Mouse (Mus musculus): Measurements from ENCODE around the gene Inpp5d.

Inpp5d gene

GRCm38 (mm10) chr1:87709020-87709419 lies 88.9 kb downstream of the Inpp5d start:
- no peak for DNase-seq (ENCODE audit: low spot score)

- DNase-seq (ENCODE audit: low spot score) = no peak
These were observed 89.7 kb downstream of the Inpp5d start for GRCm38 (mm10) chr1:87709661-87710270.

DNA sequence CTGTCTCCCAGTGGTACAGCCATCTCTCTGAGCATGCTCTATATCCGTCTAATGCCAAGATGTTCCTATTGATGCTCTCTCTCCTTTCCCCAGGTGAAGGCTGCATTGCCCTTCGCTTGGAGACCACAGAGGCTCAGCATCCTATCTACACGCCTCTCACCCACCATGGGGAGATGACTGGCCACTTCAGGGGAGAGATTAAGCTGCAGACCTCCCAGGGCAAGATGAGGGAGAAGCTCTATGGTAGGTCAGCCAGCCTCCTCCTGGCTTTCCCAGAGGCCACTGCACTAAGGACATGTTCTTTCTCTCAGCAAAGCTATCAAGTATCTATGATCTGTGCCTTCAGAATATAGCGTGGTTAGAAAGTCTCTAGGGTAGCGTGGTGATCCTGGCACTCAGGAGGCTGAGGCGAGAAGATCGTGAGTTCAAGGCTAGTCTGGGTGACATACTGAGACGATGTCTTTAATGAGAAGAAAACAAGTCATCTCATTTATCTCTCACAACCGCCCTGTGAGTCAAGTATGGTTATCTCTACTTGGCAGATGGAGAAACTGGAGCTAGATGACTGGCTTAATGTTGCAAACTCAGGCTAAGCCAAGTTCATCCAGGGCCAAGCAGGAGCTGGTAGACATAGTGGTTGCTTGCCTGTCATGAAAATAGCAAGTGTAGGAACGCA lies 92.0 kb downstream of the Inpp5d start:
- DNase-seq (ENCODE audit: low spot score) = no peak

GRCm38 (mm10) chr1:87712614-87712971 lies 92.5 kb downstream of the Inpp5d start:
- DNase-seq (ENCODE audit: low spot score) = no peak

- peak; percentile 15 for DNase-seq (ENCODE audit: low spot score)
These were observed 101.3 kb downstream of the Inpp5d start for GRCm38 (mm10) chr1:87721382-87721781.

DNA sequence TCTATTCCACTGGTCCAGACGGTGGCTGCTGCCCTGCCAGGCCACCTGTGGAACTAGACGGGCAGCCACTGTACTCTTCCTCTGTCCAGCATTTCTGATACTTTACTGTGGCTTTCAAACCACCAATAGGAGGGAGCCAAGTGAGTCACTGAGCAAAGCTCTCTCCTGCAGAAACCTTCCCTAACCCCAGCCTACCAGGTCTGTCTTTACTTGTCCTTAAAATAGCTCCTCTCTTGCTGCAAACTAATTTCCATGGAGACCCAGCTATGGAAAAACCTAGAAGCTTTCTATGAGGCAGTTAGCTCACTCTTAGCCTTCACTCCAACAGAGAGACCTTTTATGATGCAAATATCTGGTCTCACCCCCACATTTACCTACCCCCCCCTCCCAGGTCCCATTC lies 102.0 kb downstream of the Inpp5d start:
- no peak for DNase-seq (ENCODE audit: low spot score)

- DNase-seq (ENCODE audit: low spot score) = no peak
These were observed 103.2 kb downstream of the Inpp5d start for GRCm38 (mm10) chr1:87723351-87723750.

DNA sequence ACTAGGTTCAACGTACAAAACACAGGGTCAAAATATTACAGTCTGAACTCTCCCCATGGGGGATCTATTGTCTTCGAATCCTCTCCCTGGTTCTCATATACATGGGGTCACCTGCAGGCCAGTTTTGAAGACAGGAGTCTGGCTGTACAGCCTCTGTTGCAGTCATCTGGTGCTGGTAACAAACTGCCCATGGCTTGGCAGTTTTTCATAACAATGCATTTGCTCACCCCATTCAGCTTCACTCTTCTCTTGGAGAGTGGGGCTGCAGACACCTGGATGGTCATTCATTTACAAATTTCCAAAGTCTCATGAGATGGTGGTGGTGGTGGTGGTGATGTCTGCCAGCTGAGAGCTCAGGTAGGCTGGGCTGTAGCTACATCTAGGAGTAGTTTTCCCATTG lies 109.0 kb downstream of the Inpp5d start:
- no peak for DNase-seq (ENCODE audit: low spot score)

GRCm38 (mm10) chr1:87729850-87730249 lies 109.7 kb downstream of the Inpp5d start:
- DNase-seq (ENCODE audit: low spot score) = no peak

GRCm38 (mm10) chr1:87730271-87730670 lies 110.2 kb downstream of the Inpp5d start:
- no peak for DNase-seq (ENCODE audit: low spot score)

DNA sequence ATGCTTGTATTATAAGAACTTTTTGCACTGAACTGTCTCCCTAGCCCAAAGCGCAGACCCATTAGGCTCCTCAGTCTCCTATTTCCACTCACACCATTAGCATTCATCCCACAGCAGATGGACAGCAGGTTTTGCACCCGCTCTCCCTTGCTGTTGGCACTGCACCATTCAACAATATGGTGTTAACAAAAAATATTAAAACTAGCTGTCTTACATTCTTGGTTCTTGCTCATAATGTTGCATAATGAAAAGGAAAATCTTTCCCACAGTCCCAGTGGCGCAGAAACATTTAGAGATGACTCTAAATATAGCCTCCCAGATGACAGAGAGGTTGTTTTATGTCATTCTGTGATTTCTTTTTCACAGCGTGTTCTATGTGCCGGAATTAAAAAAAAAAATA lies 113.1 kb downstream of the Inpp5d start:
- DNase-seq (ENCODE audit: low spot score) = no peak

DNA sequence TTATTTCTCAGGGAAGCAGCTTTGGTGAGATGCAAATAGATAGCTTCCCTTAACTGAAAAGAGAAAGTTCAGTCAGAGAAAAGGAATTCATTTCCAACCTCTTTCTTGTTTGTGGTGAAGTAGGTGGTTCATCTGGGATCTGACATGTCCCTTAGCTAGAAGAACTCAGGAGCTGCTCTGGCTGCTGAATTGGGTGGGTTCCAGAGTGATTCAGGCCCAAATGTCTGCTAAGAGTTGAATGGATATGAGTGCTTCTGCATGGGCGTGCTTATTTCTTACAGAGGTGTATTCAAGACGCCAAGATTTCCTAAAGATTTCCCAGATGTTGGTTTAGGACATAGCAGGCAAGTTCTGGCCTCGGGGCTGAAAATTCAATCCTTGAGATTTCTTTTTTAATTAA lies 114.0 kb downstream of the Inpp5d start:
- no peak for DNase-seq (ENCODE audit: low spot score)

- DNase-seq (ENCODE audit: low spot score) = no peak
These were observed 120.6 kb downstream of the Inpp5d start for GRCm38 (mm10) chr1:87740584-87741290.

DNA sequence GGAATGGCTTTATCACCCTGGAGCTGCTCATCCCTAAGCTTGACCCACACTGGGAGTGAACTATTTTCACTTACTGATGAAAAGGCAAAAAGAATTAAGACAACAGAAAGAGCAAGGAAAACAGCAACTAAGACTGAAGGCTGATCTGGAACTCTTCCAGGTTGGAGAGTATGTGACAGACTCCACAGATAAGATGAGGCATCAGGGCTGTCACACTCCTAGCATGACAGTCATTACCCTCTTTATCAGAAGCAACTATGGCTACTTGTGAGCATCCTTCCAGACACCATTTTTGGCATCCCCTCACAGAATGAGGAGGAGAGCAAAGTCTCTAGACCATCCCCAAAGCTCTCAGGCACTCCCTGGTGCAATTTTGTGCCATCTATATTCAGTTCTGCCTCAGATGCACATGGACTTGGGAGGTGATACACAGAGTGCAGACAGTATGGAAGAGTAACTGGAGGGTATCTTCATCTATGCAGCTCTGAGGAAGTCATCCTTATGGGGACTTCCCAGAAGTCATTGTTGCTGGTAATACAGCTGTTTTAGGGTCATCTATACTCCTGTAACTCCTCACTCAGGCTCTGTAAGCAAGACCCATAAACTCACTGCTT lies 129.4 kb downstream of the Inpp5d start:
- no peak for DNase-seq (ENCODE audit: low spot score)

DNA sequence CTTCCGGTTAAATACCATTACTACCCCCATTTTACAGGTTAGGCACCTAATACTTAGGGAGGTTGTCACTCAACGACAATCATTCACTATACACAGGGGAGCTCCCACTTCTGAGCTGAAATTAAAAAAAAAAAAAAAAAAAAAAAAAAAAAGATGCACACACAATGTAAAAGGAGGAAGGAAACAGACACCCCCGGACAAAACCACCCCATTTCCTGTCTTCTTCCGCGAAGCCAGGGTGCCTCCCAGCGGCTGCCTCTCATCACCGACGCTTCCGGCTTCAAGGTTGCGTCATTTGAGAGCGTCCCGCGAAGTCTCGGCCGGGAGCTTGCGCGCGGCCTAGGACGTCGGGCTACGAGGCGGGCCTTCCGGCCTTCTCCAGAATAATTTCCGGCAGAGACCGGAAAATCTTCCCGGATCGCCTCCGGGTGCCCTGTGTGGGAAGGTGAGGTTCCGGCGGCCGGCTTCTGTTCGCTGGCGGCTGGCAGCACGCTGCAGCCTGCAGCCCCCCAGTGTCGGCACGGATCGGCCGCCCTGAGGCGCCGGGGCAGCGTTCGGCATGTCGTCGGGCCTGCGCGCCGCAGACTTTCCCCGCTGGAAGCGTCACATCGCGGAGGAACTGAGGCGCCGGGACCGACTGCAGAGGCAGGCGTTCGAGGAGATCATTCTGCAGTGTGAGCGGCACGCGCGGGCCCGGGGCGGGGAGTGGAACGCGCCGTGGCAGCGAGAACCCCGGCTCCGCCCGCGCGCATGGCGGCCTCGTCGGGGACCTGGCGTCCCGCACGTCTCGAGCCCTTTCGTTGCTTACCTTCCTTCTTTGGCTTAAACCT lies 135.7 kb downstream of the Inpp5d start, which contains the start of gene Atg16l1:
Atg16l1 (plus strand) TSS at position 230 of the 830 bp plus-strand sequence.
- DNase-seq (ENCODE audit: low spot score) = peak; percentile 87

GRCm38 (mm10) chr1:87763821-87764220 lies 143.7 kb downstream of the Inpp5d start:
- DNase-seq (ENCODE audit: low spot score) = no peak

- DNase-seq (ENCODE audit: low spot score) = no peak
These were observed 145.6 kb downstream of the Inpp5d start for GRCm38 (mm10) chr1:87765741-87766140.

DNA sequence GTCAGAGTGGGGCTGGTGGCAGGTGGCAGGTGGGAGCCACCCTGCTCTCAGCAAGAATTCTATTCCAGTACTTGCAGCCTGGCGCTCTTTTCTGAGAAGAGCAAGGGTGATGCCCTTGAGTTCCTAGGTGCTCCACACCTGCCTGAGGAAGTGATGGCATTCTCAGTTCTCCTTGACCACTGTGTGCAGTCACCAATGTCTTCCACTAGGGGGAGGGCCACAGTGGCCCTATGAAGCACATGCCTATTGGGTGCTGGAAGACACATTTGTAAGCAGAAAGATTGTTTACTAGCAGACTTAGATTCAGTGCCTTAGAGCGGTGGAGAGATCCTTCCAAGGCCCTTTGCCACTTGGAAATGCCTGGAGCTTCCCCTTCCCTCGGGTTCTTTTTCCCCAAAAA lies 146.1 kb downstream of the Inpp5d start:
- no peak for DNase-seq (ENCODE audit: low spot score)

- no peak for DNase-seq (ENCODE audit: low spot score)
These were observed 149.2 kb downstream of the Inpp5d start for GRCm38 (mm10) chr1:87769263-87769662.

Measured in ovary, postnatal 14 days (tissue).